Mouse (Mus musculus) activated CD4-positive, CD25-positive, alpha-beta regulatory T cell, adult 4 months (primary cell): ENCODE measurements around the gene Slc44a3. TPM values are rescaled to one million over a fixed set of nuclear protein-coding genes. Genes with fewer than 3 reads are reported as not detected.

ENCODE experiments used
- ATAC-seq: one replicate; pipeline ENCODE4 v1.8.0; 2017
- polyA plus RNA-seq, 2 experiments: library from polyadenylated mRNA; unstranded; fragments of 100-300 nt; shearing (Covaris generic); gene quantifications; one replicate each; pipeline ENCODE4 v1.2.1; 2017

Gene Slc44a3
- polyA plus RNA-seq, 2 experiments from 2014 or later: not detected

DNA sequence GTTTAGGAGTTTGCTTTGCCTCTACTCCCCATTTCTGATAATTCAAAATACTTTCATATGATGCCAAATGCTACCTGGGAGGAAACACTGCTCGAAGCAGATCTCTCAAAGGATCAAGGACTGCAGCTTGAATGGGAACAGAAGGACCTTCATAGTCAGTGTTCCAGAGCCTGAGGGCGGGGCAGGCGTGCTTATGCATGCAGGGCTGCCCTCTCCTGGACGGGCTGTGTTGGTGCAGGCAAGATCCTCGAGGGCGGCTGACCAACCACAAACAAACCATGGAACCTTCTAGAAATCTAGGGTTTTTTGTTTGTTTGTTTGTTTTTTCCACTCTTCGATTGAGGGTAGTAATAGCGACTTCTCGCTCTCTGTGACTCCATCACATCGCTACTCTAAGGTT lies 32.0 kb downstream of the Slc44a3 start:
- ATAC-seq: peak; percentile 92

DNA sequence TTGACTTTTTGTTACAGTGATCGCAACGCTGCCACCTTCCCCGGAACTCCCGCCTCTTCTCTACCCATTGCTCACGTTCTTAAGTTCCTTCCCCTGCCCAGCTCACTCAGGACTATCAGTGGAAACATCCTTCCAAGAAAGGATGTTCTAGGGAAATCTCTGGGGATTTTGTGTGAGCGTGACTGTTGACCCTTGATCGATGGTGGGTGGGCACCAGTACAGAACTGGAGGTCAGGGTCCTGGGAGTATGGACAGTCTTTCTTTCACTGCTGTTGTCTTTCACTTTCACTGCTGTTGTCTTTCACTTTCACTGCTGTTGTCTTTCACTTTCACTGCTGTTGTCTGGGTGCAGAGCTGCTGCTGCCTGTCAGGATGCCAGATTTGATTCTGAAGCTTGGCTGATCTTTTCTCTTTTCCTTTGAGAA lies 38.2 kb downstream of the Slc44a3 start:
- ATAC-seq: peak; percentile 94

DNA sequence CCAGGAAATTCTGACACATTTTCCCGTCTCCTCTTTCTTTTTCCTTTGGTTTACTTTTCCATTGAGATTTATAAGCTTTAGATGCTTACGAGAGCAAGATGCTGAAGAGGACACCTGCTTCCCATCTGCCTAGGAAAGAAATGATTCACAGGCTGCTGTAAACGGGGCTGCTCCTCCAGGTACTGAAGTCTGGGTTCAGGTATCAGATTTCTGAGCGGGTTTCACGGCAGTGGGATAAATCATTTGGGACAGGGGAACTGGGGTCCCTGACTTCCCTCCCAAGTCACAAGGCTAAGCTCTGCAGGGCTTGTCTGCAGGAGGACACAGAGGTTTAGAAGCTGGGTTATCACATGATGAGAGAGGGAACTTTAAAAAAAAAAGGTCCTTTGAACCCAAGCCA lies 40.2 kb downstream of the Slc44a3 start:
- no peak for ATAC-seq

DNA sequence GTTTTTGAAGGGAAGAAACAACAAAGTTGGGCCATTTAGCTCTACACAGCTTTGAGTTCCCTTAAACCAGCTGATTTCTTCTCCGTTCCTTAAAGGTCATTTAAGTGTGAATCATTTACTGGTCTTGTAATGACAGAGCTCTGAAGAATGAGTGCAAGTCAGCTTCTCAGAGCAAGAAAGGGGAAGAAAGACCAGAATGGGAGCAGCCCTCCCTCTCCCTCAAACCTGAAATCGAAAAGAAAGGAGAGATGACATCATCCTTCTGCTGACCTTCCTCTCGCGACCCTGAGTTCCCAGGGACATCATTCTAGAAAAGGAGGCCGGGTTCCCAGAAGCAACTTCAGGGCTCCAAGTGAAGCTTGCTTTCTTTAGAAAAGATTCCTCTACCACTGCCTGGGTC lies 41.3 kb downstream of the Slc44a3 start:
- ATAC-seq: no peak

DNA sequence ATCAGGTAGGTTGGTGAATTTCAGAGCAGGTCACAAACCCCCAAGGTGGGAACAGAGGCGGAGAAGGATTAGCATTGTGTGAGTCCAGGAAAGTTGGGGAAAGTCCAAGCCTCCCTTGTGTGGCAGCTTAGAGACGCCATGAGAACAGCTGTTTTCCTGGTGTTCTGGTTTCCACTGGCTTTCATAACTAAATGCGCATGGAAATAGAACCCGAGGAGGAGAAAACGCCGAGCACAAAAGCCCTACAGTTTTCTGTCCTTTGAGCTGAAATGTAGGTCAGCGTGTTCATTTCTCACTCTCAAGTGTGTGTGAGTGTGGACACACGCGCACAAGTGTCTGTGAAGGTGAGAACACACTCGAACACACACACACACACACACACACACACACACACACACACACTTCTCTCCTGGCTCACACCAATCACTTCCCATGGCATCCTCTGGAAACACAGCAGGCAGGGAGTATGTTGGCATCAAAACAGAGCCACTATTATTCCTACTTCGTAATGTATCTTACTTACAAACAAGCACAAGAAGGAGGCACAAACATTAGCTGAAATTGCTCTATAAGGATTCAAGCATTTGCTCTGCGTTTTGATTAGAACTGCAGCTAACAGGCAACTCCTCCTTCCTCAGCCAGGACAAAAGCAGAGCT lies 42.6 kb downstream of the Slc44a3 start:
- no peak for ATAC-seq

DNA sequence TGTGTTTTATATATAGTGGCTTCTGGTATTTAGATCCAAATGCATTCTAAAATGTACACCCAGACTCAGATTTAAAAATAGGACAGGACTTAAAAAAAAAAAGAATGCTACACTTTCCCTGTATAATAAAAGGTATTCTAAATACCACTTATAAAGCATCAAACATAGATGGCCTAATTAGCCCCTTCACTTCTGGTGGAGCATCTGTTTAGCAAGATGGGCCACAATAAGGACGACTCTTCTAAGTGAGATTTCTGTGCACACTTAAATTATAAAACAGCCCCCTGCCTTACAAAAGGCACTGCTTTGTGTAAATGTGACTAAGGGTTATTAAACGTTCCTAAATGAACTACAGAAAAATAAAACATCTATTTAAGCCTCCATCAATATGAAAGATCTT lies 47.0 kb downstream of the Slc44a3 start:
- ATAC-seq: no peak

DNA sequence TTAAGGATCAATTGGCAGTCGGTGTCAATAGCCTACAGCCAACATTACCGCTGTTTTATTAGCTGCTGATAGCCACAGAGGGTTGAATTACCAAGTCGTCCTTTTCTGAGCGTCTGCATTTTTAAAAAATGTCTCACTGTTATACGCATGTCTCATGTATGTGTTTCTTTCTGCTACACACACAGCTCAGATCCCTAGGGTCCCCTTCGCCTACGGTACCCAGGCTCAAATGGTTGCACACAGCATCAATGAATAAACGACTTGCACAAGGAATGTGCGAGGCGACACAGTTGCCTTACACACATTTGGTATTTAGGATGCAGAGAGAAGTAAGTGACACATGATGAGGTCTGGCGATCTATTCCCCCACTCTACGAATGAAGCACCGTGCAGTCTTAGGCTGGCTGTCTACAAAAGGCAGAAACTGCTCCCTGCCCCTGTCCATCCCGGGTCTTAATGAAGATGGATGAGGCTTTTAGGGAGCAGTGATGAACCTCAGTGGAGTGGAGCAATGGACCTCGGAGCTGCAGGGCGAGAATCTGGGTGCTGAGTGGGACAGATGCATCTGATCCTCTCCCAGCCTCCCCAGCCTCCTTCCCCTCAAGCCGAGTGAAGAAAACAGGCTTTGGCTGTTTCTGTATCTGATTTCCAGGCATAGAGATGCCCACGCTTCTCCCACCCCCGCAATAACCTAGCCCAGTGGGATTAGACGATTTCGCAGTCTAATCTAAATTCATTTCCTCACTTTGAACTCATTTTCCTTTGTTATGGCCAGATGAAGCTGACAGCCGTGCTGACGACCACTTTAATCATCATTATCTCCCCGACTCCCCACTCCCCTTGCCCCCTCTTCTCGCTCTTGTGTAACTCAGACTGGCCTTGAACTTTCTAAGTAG lies 48.7 kb downstream of the Slc44a3 start:
- ATAC-seq: no peak

DNA sequence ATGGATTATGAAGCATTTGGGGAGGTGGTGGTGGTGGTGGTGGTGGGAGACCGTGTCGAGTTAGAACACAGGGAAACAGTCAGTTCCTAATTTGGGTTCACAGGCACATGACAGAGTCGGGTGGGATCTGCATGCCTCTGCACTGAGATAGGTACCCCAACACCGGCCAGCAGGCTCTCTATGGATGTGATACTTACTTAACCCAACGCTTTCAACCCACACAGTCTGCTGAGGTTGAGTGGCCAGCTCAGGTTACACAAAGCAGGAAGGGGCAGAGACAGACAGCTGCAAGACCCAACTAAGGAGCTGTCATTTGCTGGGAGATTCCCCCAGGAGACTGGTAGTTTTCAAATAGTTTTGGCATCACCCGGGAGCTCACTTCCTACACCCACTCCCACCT lies 50.6 kb downstream of the Slc44a3 start:
- no peak for ATAC-seq

DNA sequence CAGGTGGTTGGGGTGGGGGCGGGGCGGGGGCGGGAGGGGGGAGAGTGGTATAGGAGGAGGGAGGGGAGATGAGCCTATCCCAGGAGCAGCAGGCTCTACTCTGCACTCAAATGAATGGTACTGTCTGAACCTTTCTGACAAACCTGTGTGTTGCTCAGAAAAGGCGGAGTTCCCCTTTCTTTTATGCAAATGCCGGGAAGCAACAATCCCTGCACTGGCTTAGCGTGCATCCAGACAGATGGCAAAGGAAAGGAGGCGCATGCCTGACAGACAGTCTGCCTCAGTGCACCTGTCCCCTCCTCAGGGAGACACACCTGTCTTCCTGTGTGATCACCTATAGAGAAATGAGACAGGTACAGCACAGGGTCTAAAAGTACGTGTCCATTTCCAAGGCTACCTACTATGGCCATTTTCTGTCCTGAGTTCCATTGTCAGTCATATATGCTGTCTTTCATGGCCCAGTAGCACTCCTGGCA lies 51.2 kb downstream of the Slc44a3 start:
- no peak for ATAC-seq

DNA sequence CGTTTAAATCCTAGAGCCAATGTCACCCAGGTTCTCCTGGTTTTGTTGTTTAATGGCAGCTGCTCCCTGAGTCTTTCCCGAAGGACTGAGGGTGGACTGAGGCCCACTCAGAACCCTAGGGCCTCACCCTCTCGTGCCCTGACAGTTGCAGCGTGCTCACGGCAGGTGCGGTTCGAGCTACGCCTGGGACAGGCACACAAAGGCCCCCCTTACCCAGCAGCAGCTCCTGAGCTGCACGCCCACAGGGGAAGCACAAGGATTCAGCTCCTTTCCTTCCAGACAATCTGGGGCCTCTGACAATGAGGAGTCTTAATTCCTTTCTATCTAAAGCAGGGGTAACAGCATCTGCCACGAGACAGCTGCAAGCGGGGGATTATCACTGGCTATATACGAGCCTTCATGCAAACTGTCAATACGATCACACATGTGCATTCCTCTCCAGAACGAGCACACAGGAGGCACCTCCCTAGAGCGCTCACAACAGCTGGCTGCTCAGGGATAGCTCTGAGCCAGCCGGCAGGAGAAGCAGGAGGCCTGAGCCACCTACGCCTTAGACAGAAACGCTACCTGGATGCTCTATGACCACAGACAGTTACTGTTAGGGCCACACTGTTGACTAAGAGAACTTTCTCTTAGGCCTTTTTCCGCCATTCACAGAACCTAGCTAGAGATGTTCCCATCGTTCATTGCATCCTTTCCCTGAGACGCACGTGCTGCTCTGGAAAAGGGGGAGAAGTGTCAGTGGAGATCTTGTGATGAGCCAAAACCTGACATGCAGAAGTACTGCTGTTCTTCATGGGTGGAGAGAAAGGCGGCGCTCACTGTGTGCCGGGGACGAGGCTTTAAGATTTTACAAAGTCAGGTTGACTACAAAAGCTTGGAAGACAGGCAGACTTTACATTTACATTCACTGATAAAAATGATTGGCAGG lies 51.9 kb downstream of the Slc44a3 start:
- ATAC-seq: no peak

DNA sequence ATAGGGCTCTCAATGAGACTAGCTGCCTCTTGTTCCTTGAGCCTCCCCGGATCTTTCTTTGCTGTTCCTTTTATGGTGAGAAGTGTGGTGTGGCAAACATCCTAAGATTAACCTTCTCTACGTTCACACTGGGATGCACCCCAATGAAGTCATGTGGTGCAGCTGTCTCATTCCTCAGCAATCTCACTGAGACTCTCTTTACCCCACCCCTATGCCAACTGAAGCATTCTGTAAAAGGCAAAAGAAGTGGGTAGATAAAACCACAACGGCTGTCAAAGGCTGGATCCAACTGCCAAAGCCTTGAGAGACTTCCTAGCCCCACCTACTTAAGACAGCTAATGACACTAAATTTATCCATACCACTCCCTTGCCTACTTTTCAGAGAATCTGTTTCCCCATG lies 57.5 kb downstream of the Slc44a3 start:
- ATAC-seq: no peak

DNA sequence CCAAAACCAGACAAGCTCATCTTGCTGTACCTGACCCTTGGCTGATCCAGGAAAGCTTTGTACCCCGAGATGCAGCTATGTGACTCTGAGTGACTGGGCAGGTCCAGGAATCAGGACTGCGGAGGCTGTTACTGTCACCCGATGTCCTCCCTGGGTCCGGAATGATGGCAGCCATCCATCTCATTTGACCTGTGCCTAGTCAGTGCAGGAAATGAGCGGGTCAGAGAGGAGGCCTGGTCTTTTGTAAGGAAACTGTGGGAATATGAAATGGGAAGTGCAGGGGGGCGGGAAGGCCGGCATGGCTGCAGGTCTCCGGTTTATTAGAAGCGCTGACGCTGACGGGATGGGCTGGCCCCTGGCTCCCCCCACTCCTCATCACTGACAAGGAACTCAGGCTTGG lies 60.5 kb downstream of the Slc44a3 start:
- ATAC-seq: no peak

DNA sequence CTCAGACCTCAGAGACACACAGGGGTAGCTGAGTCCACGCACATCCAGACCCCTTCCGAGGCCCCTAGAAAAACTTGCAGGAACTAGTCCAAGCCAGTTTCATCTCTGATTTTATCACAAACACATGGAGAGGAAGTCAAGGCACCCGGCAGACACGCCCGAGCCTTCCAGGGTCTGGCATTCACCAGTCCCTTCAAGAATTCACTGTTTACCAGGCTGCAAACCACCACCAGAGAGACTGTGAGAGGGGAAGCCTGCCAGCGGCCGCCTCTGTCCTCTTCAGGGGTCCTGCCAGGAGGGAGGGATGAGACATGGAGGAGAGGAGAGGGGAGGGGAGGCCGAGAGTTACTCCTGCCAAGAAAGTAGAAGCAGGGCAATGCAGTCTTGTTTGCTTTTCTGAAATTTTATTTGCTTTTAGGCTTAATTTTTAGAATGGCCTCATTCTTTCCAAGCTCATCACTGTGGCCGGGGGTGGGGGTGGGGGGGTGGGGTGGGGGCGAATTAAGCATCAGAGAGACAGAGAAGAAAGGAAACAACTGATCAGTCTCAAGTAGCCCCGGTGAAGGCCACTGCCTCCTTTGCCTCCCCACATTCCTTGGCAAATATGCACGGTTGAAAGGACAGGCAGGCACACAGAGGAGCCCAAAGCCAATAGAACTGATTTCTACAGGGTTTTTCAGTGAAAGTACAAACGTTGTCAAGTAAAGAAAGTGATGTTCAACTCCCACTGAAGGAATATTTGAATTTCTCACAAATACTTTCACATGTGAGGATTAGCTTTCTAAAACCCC lies 62.8 kb downstream of the Slc44a3 start:
- ATAC-seq: no peak

DNA sequence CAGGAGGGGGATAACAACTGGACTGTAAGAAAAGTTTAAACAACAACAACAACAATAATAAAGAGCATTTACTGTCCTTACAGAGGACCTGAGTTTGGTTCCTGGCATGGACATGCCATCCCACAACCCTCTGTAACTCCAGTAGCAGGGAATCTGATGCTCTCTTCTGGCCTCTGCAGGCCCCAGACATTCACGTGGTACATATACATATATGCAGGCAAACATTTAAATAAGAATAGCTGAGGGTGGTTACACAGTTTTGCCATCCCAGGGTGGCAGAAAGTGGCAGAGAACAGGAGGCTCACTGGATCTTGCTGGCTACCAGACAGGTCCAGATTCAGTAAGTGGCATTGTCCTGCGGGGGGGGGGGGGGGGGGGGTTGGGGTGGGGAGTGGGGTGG lies 64.1 kb downstream of the Slc44a3 start:
- no peak for ATAC-seq

DNA sequence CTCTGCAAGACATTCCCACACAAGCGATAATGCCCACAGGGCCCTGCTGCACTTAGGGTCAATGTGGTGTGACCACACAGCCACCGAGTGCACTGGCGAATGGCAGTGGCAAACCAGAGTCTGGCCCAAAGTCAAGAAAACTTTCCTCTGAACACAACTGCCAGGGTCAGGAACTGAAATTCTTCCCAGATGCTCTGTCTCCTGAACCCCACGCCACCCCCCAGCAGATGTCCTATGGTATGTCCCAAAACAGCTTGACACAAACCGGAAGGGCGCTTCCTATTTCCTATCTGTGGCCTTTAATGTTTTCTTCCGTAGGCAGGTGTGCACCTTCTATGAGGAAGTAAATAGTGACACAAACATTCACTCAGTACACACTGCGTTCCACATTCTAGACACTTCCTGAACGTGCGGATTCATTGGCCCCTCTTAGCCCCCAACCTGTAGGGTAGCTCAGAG lies 65.1 kb downstream of the Slc44a3 start:
- ATAC-seq: no peak

DNA sequence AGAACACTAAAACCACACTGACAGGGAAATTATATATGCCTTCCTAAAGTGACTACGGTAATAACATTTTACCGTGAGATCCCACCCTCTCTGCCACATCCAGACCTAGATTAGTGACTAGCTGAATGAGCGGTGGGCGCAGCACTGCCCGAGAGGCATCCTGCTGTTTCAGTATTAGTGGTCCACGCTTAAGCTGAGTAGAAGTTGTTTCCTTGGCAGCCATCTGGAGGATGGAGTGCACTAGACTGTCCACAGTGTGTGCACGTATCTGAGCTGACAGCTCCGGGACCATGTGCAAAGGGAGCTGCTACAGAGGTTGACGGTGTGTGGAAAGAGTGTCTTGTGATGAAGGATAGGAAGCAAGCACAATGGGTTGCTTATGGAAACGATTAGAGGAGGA lies 66.4 kb downstream of the Slc44a3 start:
- no peak for ATAC-seq

DNA sequence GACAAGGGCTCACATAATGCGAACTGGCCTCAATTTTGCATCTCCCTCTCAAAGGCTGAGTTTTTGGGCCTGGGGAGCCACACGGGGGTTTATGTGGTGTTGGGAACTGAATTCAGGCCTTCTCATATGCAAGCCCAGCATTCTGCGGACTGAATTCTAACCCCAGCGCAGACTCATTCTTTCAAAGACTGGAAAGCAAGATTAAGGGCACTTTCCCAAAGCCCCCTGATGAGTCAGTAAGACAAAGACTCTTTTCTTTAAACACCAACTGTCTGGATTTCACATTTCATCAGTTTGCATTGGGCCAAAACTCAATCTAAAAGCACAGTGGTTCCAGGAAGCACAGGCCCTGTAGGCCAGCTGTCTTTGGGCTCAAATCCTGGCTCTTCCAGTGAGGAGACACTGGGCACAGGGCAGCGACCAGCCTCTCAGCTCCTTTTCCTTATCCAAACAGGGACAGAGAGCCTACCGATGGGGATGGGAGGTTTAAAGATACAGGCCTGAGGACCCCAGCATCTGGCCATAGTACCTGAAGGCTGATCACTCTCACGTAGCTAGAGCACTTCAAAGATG lies 67.4 kb downstream of the Slc44a3 start:
- no peak for ATAC-seq

DNA sequence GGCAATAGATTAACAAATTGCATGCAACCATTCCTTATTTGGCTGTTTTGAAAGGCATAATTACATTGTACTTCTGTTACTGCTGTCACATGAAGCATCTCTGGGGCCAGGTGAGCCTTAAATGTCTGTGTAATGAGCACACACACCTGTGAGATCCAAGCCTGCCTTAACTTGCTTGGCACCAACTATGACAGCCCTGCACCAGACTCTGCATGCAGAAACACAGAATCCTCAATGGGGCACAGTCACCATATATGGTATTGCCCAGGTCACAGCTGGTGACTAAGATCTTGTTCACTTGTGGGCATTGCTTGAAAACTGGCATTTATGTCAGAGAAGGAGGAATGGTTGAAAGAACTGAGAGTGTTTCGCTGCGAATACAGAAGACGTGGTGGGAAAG lies 69.4 kb downstream of the Slc44a3 start:
- no peak for ATAC-seq

DNA sequence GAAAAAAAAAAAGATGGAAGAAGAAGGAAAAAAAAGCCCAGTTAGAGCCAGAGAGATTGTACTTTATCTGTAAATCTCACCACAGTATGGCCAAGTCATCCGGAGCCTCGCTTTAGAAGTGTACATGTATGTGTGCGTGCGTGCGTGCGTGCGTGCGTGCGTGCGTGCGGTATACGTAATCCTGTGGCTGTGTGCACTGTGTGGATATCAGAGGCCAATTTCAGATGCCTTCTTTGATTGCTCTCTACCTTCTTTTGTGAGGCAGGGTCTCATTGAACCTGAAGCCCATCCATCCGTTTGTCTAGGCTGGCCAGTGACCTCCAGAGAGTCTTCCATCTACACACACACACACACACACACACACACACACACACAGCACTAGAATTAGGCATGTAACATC lies 70.7 kb downstream of the Slc44a3 start:
- no peak for ATAC-seq

DNA sequence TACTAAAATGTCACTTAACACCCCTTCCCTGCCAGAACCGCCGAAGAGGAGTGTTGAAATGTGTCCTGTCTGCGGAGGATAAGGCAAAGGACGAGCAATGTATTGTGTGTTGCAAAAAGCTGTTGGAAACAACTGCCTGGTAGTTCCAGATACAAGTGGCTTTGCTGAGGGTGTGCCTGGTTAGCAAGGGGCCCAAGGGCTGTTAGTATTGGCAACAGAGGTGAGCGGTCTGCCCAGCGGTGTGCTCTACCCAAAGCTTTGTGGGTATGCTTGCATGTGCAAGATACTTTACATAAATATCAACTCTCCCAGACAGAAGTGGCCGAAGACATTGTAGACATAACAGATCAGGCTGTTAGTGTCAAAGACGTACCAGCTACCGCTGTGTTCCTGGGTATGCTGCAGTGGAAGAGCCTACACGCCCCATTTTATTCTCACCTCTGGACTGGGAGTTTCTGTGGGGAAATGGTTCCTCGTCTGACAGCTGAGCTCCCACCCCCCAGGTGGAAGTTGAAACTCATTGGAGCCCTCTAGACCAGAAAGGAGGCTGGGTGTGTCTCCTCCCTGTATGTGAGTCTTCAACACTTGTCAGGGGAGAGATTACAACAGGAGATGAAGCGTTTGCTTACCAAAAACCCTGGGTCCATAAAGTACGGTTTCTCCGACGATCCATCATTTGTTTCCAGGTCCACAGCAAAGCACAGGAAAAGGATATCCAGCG lies 71.6 kb downstream of the Slc44a3 start:
- ATAC-seq: no peak
